Mouse (Mus musculus) brown adipose tissue, adult 24 weeks (tissue): ENCODE measurements around the gene Mrs2. TPM values are rescaled to one million over a fixed set of nuclear protein-coding genes. Genes with fewer than 3 reads are reported as not detected.

ENCODE experiments used
- H3K27ac ChIP-seq: fragments of 200-500 bp; replicated peaks from 2 replicates; pipeline ENCODE4 v1.5.1; 2012; ENCODE audit warnings: low read depth, mild to moderate bottlenecking, low read length
- H3K4me1 ChIP-seq: fragments of 200-500 bp; 2 replicates; pipeline ENCODE4 v1.6.1; 2012; ENCODE audit warnings: low read length, mixed read lengths; ENCODE audit not compliant: control insufficient read depth, insufficient read depth, insufficient read length
- H3K4me3 ChIP-seq: fragments of 200-500 bp; 2 replicates; pipeline ENCODE4 v1.5.1; 2012; ENCODE audit warnings: low read depth, mild to moderate bottlenecking, low read length, moderate library complexity; ENCODE audit not compliant: insufficient read depth
- polyA plus RNA-seq: library from polyadenylated mRNA; stranded (reverse); fragments of >200 nt; gene quantifications from 2 replicates; pipeline ENCODE4 v1.2.4, GENCODE M21; 2012; ENCODE audit not compliant: missing spikeins, insufficient read depth, insufficient read length

The Mrs2 gene
- polyA plus RNA-seq, 1 experiment, result 46.7 TPM

GRCm38 (mm10) chr13:24955500-24955899 is 64.7 kb downstream of the Mrs2 start:
- Histone ChIP-seq H3K4me1 (no peaks in the 10 kb centered on the region), H3K4me3 (no peak overlapping the region), H3K27ac (no peak overlapping the region)

DNA sequence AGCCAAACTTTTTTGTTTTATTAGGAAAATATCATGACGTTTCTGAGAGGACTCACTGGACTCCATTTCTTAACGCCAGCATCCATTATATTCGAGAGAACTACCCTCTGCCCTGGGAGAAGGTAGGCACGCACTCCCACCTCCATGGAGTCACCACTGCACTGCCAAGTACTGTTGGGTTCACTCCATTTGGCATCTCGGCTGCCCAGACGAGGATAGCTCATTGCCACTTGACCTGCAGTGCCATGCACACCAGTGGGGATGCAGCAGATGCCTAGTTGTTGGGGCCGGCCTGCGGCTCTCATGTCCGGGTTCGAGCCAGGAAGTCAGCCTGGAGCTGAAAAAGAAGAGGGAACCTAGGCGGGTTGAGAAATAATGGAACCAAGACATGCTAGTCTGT is 65.1 kb downstream of the Mrs2 start:
- no peak overlapping the region for H3K27ac ChIP-seq
- no peak overlapping the region for H3K4me3 ChIP-seq
- no peaks in the 10 kb centered on the region for H3K4me1 ChIP-seq

DNA sequence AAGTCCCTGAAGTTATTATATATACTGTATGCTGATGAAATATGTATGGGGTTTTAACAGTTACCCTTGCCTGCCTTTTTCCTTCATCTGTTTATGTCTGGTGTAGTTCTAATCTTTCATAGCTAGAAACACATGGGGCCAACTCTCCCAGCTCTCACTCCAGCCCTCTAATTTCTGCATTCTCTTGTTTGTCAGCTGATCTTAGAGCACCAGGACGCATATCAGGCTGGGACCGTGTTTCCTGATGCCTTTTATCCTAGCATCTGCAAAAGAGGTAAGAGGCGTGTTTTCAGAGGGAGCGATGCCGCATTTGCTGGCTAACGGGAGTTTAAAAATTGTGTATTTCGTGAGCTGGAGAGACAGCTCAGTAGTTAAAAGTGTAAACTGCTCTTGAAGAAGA is 67.5 kb downstream of the Mrs2 start:
- H3K4me3 ChIP-seq, result no peak overlapping the region
- H3K27ac ChIP-seq, result no peak overlapping the region
- H3K4me1 ChIP-seq, result no peaks in the 10 kb centered on the region

- H3K4me1 ChIP-seq, result no peaks in the 10 kb centered on the region
- H3K4me3 ChIP-seq, result no peak overlapping the region
- H3K27ac ChIP-seq, result no peak overlapping the region
These were observed 71.3 kb downstream of the Mrs2 start for GRCm38 (mm10) chr13:24948870-24949269.

DNA sequence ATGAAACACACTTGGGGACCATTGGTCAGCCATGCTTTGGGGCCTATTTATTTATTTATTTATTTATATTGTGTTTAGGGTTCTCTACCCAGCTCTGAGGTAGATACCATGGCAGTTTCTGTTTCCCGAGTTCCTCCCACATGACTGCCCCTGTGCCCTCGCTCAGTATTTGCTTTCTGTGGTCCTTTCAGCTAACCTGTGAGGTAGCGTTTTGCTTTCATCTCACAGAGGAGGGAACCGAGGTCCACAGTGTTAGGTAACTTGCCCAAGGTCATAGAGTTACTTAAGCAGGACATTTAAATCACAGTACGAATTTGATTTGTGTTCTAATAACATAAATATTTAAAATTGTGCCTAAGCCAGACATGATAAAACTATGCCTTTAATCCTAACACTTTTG is 73.0 kb downstream of the Mrs2 start:
- Histone ChIP-seq H3K4me1 (no peaks in the 10 kb centered on the region), H3K4me3 (no peak overlapping the region), H3K27ac (no peak overlapping the region)

DNA sequence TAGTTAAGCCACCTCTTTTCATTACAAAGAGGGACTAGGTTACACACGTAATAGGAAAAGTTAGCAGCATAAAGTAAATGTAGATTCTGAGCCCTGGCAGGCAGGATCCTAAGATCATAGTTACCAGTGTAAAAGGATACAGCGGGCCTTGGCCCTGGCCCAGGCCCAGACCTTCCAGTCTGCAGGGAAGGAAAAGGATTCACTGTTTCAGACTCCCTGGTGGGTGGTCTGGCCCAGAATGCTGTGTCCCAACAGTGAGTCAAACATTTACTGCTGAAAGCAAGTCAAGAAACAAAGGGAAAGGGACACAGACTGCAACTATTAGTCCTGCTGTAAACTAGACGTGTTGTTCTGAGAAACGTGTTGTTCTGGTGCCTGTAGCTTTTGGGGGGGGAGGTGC is 74.6 kb downstream of the Mrs2 start:
- H3K27ac ChIP-seq, result no peak overlapping the region
- no peak overlapping the region for H3K4me3 ChIP-seq
- H3K4me1 ChIP-seq, result no peaks in the 10 kb centered on the region

GRCm38 (mm10) chr13:24943303-24943702 is 76.9 kb downstream of the Mrs2 start:
- H3K4me3 ChIP-seq, result no peak overlapping the region
- H3K4me1 ChIP-seq, result no peaks in the 10 kb centered on the region
- H3K27ac ChIP-seq, result no peak overlapping the region

DNA sequence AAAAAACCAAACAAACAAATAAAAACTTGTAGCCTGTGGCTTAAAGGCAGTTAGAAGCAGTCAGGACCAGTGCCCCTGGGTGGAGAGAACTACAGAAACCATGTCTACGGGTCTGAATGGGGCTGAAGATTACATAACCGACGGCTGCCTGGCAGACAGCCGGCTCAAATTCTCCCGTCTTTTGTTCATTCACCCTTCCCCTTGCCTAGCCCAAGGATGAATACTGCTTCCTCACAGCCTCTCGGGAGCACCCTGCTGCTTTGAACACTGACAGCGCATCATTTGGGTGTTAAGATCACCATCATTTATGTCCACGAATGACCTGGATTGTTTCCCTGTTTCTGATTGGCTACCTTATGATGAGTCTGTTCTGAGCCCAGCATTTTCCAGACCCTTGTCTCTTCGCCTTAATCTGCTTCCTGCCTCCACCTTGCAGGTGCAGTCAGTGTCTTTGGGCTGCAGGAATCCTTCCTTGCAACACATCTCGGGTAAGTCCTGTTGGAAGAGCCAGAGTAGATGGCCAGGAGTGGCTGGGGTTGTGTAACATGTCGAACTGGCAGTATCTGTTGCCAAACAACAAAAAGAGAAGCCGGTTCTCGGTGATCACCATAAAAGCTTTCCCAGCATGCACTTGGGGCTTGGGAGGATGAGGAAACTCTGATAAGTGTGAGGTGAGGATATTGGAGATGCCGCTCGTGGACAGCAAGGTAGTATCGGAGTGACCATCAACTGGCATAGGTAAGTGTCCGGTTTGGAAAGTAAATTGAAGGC is 77.5 kb downstream of the Mrs2 start, which contains the start of gene Gpld1:
Gene Gpld1, plus strand, starts transcription at position 641 of the 771 bp plus-strand sequence.
- no peak within 1 kb of the TSS for H3K27ac ChIP-seq
- 0 out of 2 replicates have a peak, but pooled peaks cover 4% of the 10 kb centered on the region for H3K4me1 ChIP-seq
- H3K4me3 ChIP-seq, result no peak within 1 kb of the TSS

DNA sequence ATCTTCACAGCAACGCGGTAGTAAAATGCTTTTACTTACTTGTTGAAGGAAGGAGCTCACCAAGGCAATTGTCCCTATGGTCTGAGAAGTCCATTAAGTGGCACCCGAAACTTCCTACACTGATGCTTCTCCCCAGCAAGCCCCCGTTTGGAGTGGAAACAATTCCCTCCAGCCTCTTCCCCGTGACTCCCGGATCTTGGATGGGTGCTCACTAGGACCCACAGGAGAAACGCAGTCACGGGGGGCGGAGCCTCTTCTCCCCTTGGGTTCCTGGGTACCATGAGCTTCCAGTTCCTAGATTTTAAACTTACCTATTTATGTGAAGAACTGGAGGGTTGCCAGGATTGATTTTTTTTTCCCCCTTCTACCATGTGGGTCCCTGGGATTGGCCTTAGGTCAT is 80.7 kb downstream of the Mrs2 start:
- 0 out of 2 replicates have a peak, but pooled peaks cover 4% of the 10 kb centered on the region for H3K4me1 ChIP-seq
- no peak overlapping the region for H3K27ac ChIP-seq
- H3K4me3 ChIP-seq, result no peak overlapping the region

DNA sequence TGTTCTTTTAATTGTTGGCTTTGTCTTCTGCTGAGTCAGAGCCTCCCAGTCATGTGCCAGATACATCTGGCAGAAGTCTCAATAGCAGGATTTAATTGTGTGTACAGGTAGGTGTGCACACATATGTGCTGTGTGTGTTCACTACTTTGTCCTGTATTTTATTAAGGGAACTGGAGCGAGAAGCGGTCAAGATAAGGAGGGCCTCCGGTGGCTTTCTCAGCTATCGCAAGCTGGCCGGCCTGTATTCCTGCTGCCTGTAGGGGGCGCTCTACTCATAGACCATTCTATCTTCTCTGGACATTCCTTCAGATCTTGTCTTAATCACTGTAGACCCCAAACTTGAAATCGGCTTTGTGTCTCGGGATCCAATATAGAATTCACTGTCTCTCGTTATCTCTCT is 81.5 kb downstream of the Mrs2 start:
- Histone ChIP-seq H3K4me3 (peak overlapping the region; percentile 26), H3K4me1 (0 out of 2 replicates have a peak, but pooled peaks cover 4% of the 10 kb centered on the region), H3K27ac (no peak overlapping the region)

GRCm38 (mm10) chr13:24937839-24938166 is 82.4 kb downstream of the Mrs2 start:
- Histone ChIP-seq H3K4me1 (0 out of 2 replicates have a peak, but pooled peaks cover 4% of the 10 kb centered on the region), H3K27ac (no peak overlapping the region), H3K4me3 (peak overlapping the region; percentile 66)

Other genes with a start within 250 kb of the Mrs2 start
- gene BC005537, start 218.7 kb downstream of the Mrs2 start, polyA plus RNA-seq, result 60.6 and 80.2 TPM in 2 replicates
- 452 and 487 TPM in 2 replicates for gene Acot13, start 188.8 kb downstream of the Mrs2 start, polyA plus RNA-seq
- 16.2 and 19.9 TPM in 2 replicates for gene Tdp2, start 188.7 kb downstream of the Mrs2 start, polyA plus RNA-seq
- gene D130043K22Rik, start 175.2 kb downstream of the Mrs2 start, polyA plus RNA-seq, result not detected in 2 replicates
- gene Aldh5a1, start 82.7 kb downstream of the Mrs2 start, polyA plus RNA-seq, result 16.3 and 18.4 TPM in 2 replicates
- 2.2 and 6.7 TPM in 2 replicates for gene Gpld1, start 77.2 kb downstream of the Mrs2 start, polyA plus RNA-seq
- not detected in 2 replicates for gene Dcdc2a, start 35.6 kb upstream of the Mrs2 start, polyA plus RNA-seq